Mouse (Mus musculus): ENCODE measurements around the gene Slc30a2.
"Not testable (repeated sequence)": the region's sequence is repeated elsewhere in the genome, so short reads cannot be mapped to it uniquely, and the experiment has no call there.

Gene Slc30a2

DNA sequence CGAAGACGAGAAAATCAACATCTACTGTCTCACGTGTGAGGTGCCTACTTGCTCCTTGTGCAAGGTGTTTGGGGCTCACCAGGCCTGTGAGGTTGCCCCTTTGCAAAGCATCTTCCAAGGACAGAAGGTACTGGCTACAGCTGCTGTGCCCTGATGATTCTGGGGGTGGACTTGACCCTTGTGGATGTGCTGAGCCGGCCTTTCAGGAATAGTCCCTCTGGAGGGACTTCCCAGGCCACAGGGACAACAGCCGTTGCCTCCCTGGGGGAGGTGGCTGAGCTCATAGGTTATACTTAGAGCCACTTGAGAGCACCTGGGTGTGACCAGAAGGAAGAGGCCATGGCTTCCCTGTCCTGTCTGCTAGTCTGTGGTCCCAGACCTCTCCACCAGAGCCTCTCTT, 23.3 kb upstream of the Slc30a2 start:
- no peak for DNase-seq (ENCODE audit: low spot score in 2 of 2)

DNA sequence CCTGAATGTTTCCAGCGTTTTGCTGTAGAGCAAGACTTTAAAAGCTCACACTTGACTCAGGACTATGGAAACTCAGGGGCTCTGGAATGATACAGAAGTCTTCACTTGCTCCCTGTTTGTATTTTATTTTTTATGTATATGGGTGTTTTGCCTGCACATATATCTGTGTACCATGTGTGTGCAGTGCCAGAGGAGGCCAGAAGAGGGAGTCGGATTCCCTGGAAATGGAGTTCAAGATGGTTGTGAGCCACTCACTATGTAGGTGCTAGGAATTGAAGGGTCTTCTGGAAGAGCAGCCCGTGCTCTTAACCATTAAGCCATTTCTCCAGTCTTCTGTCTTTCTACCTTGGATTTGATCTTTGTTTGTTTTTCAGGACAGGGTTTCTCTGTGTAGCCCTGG, 21.5 kb upstream of the Slc30a2 start:
- DNase-seq (ENCODE audit: low spot score in 2 of 2), result no peak

DNA sequence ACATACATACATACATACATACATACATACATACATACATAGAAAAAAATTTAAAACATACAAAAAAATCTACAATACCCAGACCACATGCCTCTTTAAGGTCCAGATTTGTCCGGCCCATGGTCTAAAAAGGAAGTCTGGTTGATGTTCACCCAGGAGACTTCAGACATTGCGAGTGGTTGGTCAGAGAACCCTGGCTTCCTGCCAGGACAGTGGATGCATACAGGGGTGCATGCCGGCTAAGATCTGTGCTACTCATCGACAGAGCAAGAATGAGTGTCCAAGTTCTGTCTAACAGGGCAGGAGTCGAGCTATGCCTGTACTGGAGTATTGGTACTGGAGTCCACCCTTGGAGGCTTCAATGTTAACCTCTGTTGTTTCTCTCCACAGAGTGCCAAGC, 18.3 kb upstream of the Slc30a2 start:
- no peak for DNase-seq (ENCODE audit: low spot score in 2 of 2)

DNA sequence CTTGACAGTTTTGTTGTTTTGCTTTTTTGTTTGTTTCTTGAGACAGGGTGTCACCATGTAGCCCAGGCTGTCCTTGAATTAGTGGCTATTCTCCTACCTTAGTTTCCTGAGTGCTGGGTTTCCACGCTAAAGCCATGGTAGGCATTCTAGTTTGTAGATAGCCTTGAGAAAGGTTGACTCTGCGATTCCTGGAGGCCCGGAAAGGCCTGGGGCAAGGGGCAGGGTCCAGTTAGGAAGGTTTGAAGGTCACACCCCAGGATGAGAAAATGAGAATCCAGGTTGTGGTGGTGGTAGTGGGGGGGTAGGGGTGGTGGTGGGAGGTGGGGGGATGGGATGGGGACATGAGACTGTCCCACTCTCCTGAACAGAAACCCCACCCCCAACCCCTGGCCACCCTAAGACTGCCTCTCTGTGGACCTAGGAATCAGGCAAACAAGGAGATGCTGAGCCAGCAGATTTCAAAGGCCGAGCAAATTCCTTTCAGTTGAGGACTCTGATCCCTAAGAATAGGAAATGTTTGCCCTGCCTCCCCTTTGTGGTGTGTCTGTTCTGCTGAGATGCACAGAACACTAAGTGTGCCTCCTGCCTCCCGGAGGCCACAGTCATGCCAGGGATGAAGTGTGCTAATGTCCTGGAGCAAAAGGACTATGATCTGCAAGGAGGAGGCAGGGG, 16.0 kb upstream of the Slc30a2 start:
- DNase-seq (ENCODE audit: low spot score in 2 of 2), result no peak

DNA sequence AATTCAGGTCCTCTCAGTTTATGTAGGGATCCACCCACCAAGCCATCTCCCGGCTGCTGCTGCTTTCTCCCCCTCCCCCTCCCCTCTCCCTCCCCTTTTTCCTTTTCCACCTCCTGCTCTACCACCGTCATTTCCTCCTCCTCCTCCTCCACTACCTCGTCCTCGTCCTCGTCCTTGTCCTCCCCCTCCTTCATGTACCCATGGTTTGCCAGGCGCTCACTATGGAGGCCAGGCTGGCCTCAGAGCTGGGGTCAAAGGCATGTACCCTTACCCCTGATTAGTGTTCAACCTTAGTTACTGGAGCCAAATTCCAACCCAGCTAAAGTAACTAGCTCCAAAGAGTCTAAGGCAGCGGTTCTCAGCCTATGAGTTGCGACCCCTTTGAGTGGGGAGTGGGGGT, 14.8 kb upstream of the Slc30a2 start:
- DNase-seq (ENCODE audit: low spot score in 2 of 2), result no peak

DNA sequence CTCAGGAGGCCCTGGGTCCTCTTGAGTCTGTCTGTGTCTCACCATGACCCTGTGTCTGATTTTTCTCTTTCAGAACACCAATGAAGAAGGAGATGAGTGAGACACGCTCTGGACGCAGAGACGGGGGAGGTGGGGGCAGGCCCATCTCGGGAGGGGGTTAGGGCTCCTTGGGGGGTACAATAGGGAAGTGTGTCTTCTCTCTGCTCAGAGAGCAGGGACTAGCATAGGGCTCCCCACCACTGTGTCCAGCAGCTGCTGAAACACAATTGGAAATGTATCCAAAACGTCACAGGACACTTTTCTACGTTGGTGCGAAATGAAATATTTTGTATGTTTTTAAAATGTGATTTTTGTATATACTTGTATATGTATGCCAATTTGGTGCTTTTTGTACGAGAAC, 14.1 kb upstream of the Slc30a2 start:
- DNase-seq (ENCODE audit: low spot score in 2 of 2), result no peak

GRCm38 (mm10) chr4:134330281-134330680, 12.7 kb upstream of the Slc30a2 start:
- no peak for DNase-seq (ENCODE audit: low spot score in 2 of 2)

DNA sequence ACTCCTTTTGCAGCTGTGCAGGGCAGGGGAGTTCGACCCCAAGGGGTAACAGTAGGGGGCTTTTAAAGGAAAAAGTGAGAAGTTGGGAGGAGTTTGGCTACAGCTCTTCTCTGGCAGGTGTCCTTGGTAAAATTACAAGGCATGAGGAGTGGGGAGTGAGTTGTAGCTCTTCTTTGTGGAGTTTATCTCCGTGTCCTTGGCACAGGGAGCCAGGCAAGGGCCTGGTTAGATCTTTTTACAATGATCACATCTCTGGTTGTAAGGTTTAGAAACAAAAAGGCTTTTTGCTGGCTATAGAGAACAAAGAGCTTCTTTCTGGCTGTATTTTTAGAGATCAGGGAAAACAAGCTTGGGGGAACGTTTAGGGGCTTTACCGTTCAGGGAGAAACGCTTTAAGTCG, 1.8 kb upstream of the Slc30a2 start:
- not testable (repeated sequence) for DNase-seq (ENCODE audit: low spot score in 2 of 2)

DNA sequence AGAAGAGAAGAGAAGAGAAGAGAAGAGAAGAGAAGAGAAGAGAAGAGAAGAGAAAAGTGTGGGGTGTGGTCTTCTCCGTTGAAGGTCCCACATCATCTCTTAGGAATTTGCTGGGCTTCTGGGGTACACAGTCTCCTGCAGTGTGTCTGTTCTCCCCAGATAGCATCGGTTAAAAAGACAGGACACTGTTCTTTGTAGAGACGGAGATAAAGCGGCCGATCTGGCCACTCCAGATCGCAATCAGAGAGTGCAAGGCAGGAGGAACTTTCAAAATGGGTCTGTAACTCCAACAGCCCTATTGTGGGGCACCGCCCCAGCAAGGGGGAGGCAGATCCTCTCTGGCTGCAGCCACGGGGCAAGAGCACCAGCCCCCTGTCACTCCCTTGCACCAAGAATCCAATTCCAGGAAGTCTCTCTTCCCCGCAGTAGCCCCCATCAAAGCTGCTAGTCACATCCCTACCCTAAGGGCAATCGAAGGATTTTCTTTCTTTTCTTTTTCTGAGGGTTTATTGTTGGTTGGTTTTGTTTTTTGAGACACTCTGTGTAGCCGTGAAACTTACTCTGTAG, 685 bp upstream of the Slc30a2 start:
- no peak for DNase-seq (ENCODE audit: low spot score in 2 of 2)

- DNase-seq (ENCODE audit: low spot score in 2 of 2), result no peak
Observed at GRCm38 (mm10) chr4:134344620-134345019, 1.6 kb downstream of the Slc30a2 start.

DNA sequence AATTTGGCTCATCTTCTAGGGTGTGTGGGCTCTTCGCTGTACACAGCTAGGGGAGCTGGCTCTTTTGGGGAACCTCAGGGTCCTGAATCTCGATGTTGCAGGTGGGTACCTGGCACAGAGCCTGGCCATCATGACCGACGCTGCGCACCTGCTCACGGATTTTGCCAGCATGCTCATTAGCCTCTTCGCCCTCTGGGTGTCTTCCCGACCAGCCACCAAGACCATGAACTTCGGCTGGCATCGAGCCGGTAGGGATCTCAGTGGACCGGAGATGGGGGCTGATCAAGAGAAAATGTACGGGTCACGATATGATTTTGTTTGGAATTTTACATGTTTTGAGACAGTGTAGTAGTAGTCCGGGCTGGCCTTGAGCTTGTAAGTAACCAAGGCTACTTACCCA, 2.8 kb downstream of the Slc30a2 start:
- DNase-seq (ENCODE audit: low spot score in 2 of 2), result no peak

DNA sequence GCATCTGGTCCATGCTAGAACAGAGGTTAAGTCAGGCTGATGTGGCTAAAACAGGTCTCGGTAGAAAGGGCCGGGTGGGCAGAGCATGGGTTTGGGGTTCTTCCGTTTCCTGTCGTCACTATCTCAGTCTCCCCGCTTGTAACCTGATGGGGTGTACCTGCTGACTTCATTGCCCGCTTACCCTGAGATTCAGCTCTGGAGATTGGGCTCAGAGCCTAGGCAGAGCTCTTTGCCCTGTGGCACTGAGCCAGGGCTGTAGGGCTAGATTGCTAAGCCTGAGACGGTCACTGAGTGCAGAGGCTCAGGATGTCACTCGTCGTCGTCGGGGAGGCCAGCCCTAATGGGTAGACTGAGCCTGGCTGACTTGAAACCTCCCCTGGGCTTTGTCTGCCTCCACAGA, 5.1 kb downstream of the Slc30a2 start:
- DNase-seq (ENCODE audit: low spot score in 2 of 2), result no peak

GRCm38 (mm10) chr4:134348545-134348944, 5.6 kb downstream of the Slc30a2 start:
- no peak for DNase-seq (ENCODE audit: low spot score in 2 of 2)

GRCm38 (mm10) chr4:134349829-134350228, 6.8 kb downstream of the Slc30a2 start:
- no peak for DNase-seq (ENCODE audit: low spot score in 2 of 2)

DNA sequence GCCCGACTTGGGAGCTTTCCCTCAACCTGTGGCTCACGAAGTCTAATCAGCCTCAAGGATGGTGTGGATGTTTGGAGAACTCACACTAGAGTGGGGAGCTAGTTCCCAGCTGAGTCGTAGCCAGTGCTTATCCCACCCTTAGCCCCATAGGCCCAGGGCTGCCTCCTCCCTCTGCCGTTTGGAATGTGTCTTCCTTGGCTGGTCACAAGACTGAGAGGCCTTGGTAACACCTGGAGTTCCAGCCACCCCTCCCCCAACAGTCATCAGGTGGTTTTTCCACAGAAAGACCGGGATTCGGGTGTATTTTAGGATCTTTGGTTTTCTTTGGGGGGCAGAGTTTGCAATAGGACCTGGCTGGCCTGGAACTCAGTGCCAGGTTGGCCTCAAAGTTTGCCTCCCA, 7.7 kb downstream of the Slc30a2 start:
- no peak for DNase-seq (ENCODE audit: low spot score in 2 of 2)

GRCm38 (mm10) chr4:134351329-134352260, 8.6 kb downstream of the Slc30a2 start:
- no peak for DNase-seq (ENCODE audit: low spot score in 2 of 2)

GRCm38 (mm10) chr4:134352261-134352707, 9.3 kb downstream of the Slc30a2 start:
- no peak for DNase-seq (ENCODE audit: low spot score in 2 of 2)

GRCm38 (mm10) chr4:134352929-134353328, 9.9 kb downstream of the Slc30a2 start:
- DNase-seq (ENCODE audit: low spot score in 2 of 2), result no peak

DNA sequence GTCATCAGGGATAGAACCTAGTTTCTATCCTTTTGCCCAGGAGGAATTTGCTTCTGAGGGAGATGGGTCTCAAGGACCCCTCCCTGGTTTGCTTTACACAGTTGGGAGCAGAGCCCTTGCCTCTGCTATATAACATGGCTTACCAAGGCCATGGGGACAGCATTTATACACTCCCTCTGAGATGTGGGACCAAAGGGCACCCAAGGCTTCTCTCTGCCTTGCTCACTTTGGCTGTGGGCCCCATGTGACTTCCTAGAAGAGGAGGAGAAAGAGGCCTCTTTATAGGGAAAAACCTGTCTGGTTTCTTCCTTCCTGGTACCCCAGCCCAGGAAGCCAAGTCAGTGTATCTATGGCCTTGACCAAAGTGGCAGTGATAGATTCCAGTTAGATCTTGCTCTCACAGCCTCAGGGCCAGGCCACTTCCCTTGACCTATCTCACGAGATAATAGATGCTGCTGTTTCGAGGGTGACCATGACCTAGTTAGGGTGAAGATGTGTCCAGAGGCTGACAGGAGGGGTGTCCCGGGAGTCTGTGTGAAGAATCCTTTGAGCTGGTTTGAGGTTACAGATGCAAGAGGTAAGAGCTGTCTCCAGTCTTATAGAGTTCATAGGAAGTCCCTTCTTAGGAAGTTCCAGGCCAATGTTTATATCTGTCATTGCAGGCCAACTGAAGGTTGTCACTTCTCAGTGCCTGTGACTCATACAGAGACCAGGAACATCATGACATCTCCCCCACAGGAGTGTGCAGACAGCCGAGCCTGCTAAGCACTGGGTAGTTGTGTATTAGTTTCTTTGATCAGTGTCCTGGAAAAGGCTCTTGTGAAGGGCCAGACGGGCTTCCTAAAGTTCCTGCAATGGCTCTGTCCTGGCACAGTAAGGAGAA, 10.8 kb downstream of the Slc30a2 start:
- no peak for DNase-seq (ENCODE audit: low spot score in 2 of 2)

GRCm38 (mm10) chr4:134355841-134356452, 13.0 kb downstream of the Slc30a2 start:
- DNase-seq (ENCODE audit: low spot score in 2 of 2), result peak in 1 of 2 experiments; percentile 60

Measured in urinary bladder, postnatal 4 days (tissue).